Mouse (Mus musculus) liver, embryonic 18 days (tissue): ENCODE measurements around the gene Vmn1r223. TPM values are rescaled to one million over a fixed set of nuclear protein-coding genes. Genes with fewer than 3 reads are reported as not detected.

Experiments
- polyA plus RNA-seq: library from polyadenylated mRNA; depleted of rRNA; stranded (reverse); fragments of >200 nt; gene quantifications from 2 replicates; pipeline ENCODE4 v1.2.3, GENCODE M21; 2012; rRNA removed

The Vmn1r223 gene
- polyA plus RNA-seq: not detected in 2 replicates

DNA sequence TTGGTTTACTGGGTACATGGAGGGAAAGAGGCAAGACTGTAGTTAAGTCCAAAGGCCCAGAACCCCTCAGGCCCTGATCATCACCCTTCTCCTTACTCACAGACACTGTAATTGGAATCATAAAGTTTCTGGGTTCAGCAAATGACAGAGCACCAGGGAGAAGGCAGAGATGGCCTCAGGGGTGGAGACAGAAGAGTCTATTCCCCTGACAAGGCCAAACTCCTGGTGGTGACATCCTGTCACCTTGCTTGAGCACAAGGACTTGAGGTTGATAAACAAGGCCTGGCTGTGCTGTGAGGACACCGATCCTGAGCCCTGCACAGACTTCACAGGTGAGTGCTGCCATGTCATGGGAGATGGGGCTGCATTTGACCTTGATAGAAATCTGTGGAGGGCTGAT is at the start of gene Vmn1r223:
Gene Vmn1r223, plus strand, starts transcription at position 301 of the 400 bp plus-strand sequence.

DNA sequence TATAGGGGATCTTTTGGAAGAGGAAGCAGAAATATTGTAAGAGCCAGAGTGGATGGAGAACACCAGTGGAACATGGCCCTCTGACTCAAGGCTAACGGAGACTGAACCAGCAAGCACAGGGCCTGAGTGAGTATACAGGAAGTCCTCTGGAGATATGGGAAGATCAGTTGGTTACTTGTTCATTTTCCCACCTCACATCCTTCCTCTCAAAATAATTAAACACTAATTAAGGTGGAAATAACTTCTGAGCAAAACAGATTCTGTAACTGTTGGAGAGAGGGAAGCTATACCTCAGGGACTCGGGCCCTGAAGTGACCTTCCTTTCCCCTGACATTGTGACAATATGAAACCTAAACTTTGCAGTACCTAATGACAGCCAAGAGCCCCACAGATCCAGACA is 33.1 kb upstream of the Vmn1r223 start, which contains the start of gene Vmn1r221:
Gene Vmn1r221, plus strand, starts transcription at position 301 of the 400 bp plus-strand sequence.

DNA sequence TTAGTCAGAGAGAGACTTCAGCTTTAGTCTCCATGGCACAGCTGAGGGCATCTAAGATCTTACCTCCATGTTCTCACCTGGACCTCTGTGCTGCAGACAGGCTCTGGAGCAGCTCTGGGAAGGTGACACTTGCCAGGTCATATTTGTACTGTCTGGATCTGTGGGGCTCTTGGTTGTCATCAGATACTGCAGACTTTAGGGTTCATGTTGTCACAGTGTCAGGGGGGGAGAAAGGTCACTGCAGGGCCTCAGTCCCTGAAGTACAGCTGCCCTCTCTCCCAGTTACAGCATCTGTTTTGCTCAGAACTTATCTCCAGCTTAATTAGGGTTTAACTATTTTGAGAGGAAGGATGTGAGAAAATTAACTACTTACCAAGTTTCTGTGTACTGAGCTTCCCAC is 11.1 kb upstream of the Vmn1r223 start, which contains the start of gene Vmn1r222:
Gene Vmn1r222, minus strand, starts transcription at position 101 of the 400 bp plus-strand sequence.

Other genes starting within 250 kb of the Vmn1r223 start
- not detected in 2 replicates for gene Vmn1r213, start 239.5 kb upstream of the Vmn1r223 start, polyA plus RNA-seq
- not detected in 2 replicates for gene Vmn1r214, start 216.7 kb upstream of the Vmn1r223 start, polyA plus RNA-seq
- not detected in 2 replicates for gene Vmn1r215, start 179.1 kb upstream of the Vmn1r223 start, polyA plus RNA-seq
- not detected in 2 replicates for gene Vmn1r217, start 128.9 kb upstream of the Vmn1r223 start, polyA plus RNA-seq
- gene Vmn1r218, start 114.0 kb upstream of the Vmn1r223 start, polyA plus RNA-seq: not detected in 2 replicates
- not detected in 2 replicates for gene Vmn1r219, start 87.8 kb upstream of the Vmn1r223 start, polyA plus RNA-seq
- gene Vmn1r220, start 59.2 kb upstream of the Vmn1r223 start, polyA plus RNA-seq: not detected in 2 replicates
- not detected in 2 replicates for gene Vmn1r221, start 33.0 kb upstream of the Vmn1r223 start, polyA plus RNA-seq
- gene Vmn1r222, start 11.2 kb upstream of the Vmn1r223 start, polyA plus RNA-seq: not detected in 2 replicates
- 5.1 and 5.9 TPM in 2 replicates for gene Zfp322a, start 122.1 kb downstream of the Vmn1r223 start, polyA plus RNA-seq
- gene Abt1, start 176.7 kb downstream of the Vmn1r223 start, polyA plus RNA-seq: 3.2 and 3.3 TPM in 2 replicates
- 0.42 and 0.58 TPM in 2 replicates for gene Btn1a1, start 218.8 kb downstream of the Vmn1r223 start, polyA plus RNA-seq
- not detected in 2 replicates for gene Btn2a2, start 241.7 kb downstream of the Vmn1r223 start, polyA plus RNA-seq